Mouse (Mus musculus): ENCODE data around the gene Gas6.

Gas6 gene

GRCm38 (mm10) chr8:13493858-13494631 is at the start of gene Gas6:
TSS of gene Gas6 (minus strand) at chr8:13494490.
- peak; percentile 58 to 66 for DNase-seq (ENCODE audit: low spot score in 2 of 2)

DNA sequence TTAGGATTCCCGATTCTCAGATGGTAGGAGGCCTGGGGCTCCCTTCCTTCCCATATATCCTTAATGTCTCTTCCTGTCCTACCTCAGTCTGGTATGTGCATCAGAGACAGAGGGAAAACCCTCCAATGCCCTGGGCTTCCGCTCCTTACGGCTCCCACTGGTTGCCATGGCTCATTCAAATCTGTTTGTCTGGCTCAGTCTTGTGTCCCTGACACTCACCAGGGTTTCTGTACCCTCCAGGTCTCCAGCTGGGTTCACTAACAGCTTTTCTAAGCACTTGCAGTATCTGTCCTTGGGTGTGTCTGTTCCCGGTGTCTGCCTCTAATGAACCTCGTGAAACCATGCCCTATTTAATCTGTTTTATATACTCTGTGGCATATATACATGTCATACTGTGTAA is 47.2 kb upstream of the Gas6 start:
- DNase-seq (ENCODE audit: low spot score in 2 of 2): no peak

DNA sequence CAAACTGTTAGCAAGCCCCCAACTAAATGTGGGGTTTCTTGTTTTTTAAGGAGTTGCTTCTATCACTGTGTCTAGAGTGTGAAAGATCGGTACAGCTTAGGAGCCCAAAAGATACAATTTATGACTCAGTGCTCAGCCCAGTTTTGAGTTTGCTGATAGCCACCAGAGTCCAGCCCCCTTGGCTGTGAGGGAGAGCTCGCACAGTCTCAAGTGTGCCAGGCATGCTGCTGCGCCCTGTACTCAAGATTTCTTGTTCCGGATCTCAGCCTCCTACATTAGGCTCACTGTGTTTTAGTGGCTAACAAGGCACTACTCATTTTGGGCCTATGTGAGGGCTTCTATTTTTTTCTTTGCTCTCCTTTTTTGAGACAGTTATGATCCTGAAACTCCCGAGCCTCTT is 45.8 kb upstream of the Gas6 start:
- no peak for DNase-seq (ENCODE audit: low spot score in 2 of 2)

- peak; percentile 40 to 61 for DNase-seq (ENCODE audit: low spot score in 2 of 2)
Measured at GRCm38 (mm10) chr8:13538821-13539220, 44.5 kb upstream of the Gas6 start.

DNA sequence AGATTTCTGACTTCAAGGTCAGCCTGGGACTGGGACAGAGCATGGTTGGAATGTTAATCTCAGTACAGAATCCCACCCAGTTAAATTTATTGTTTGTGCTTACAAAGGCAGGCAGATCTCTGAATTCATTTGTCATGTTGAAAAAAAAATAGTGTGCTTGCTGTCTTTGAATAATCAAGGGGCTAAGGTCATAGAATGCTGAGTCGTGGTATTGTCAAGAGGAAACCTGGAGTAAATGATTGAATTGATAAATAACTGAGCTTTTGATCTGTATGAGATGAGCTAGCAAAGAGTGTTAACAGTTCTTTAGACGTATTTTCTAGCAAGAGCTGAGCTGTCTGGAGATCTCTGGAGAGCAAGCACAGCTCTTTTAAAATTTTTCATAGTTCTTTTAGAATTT is 42.8 kb upstream of the Gas6 start:
- DNase-seq (ENCODE audit: low spot score in 2 of 2): no peak

GRCm38 (mm10) chr8:13533123-13533522 is 38.8 kb upstream of the Gas6 start:
- no peak for DNase-seq (ENCODE audit: low spot score in 2 of 2)

DNA sequence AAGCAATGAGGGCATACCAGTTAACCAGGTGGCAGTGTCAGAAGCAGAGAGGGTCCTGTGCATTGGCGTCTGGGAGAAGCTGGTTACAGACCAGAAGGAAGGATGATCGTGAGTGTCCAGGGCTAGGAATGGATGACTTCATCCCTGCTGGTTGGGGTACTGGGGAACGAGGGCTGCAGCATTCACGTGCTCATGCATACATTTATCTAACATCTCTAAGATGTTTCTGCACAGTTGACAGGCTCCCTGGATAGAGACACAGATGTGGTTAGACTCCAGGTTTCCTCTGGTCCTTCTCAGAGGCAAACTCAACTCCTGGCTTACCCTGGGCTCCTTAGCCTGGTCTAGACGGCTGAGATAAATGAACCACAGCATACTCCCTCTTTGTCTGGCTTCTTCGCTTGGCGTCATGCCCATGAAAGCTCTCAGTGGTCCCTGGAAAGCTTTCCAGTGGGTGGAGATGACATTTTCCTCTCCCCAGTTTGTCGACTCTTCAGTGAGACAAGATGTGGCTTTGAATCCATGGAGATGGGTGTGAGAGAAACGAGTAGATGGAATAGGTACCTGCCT is 37.4 kb upstream of the Gas6 start:
- no peak for DNase-seq (ENCODE audit: low spot score in 2 of 2)

GRCm38 (mm10) chr8:13530941-13531340 is 36.7 kb upstream of the Gas6 start:
- peak; percentile 36 to 42 for DNase-seq (ENCODE audit: low spot score in 2 of 2)

DNA sequence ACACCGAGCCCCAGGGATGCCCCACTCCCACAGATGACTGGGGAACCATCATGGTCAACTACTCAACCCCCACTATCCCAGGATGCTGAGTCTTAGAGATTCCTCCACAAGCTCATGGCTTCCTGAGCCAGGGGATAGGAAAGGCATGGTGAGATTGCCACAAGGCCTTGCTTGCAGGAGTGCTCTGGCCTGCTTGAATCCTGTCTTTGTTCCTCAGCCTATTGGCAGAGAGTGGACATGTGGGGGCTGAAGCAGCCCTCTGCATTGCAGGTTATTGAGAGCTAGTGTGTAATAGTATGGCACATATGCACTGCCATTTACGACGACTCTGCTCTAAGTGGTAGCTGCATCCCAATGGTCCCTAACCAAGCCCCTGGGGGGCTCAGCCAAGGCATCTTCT is 36.1 kb upstream of the Gas6 start:
- DNase-seq (ENCODE audit: low spot score in 2 of 2): no peak

- peak; percentile 40 to 57 for DNase-seq (ENCODE audit: low spot score in 2 of 2)
Measured at GRCm38 (mm10) chr8:13529891-13530316, 35.6 kb upstream of the Gas6 start.

GRCm38 (mm10) chr8:13529011-13529840 is 34.9 kb upstream of the Gas6 start:
- no peak for DNase-seq (ENCODE audit: low spot score in 2 of 2)

- DNase-seq (ENCODE audit: low spot score in 2 of 2): no peak
Measured at GRCm38 (mm10) chr8:13521392-13521791, 27.1 kb upstream of the Gas6 start.

- no peak for DNase-seq (ENCODE audit: low spot score in 2 of 2)
Measured at GRCm38 (mm10) chr8:13520349-13520748, 26.1 kb upstream of the Gas6 start.

DNA sequence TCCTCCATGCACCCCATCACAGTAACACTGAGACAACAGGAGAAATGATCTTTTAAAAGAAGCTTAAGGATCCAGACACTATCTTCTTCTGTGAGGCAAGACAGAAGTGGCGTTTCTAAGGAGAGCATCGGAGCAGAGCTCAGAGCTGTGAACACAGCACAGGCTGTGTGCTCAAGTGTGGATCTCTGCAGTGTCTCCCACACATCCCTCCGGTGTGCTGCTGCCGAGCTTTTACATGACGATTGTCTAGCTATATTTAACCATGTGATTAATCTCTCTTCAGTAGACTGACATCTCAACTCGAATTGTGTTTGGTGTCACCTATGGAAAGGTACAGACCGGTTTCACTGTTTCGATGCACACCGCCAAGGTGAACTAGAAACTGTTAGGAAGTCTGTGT is 25.2 kb upstream of the Gas6 start:
- DNase-seq (ENCODE audit: low spot score in 2 of 2): peak in 1 of 2 experiments; percentile 63

DNA sequence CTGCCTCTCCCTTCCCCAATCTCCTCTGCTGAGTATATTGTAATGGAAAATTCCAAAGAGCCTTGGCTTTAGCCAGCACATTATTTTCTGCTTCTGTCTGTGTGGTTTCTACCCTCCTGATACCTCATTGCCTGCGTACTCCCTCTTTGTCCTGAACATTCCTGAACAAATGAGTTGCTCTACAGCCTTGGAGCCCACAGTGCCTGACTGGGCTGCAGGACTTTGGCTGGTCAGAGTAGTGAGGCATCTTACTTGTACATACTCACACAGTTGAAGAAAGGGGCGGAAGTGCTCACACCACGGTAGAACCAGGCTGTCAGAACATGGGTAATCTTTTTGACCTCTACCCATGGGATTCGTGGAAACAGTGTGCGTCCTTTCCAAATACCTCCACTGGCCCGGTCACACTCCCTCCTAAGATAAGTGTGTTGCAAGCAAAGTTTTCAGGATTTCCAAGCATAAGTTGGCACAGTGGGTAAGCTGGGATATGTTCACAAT is 23.0 kb upstream of the Gas6 start:
- DNase-seq (ENCODE audit: low spot score in 2 of 2): no peak

- DNase-seq (ENCODE audit: low spot score in 2 of 2): no peak
Measured at GRCm38 (mm10) chr8:13516728-13517127, 22.4 kb upstream of the Gas6 start.

- DNase-seq (ENCODE audit: low spot score in 2 of 2): no peak
Measured at GRCm38 (mm10) chr8:13516011-13516442, 21.7 kb upstream of the Gas6 start.

GRCm38 (mm10) chr8:13513556-13514370 is 19.5 kb upstream of the Gas6 start:
- DNase-seq (ENCODE audit: low spot score in 2 of 2): no peak

DNA sequence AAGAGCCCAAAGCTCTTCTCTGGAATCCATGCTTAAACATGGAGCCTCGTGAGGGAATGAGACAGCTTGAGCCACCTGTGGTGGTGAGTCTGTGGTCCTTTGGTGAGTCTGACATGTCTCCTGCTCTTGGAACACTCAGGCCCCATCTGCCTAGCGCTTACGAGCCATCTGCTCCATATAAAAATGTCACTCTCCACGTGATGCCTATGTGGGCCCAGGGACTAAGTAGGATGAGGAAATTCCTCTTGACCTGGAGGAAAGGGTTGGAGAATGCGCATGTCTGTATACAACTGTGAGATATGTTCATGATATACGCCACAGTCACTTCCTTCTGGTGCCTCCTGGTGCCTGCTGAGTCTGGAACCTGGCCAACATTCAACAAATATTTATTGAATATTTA is 18.4 kb upstream of the Gas6 start:
- DNase-seq (ENCODE audit: low spot score in 2 of 2): no peak

- DNase-seq (ENCODE audit: low spot score in 2 of 2): no peak
Measured at GRCm38 (mm10) chr8:13512016-13512415, 17.7 kb upstream of the Gas6 start.

DNA sequence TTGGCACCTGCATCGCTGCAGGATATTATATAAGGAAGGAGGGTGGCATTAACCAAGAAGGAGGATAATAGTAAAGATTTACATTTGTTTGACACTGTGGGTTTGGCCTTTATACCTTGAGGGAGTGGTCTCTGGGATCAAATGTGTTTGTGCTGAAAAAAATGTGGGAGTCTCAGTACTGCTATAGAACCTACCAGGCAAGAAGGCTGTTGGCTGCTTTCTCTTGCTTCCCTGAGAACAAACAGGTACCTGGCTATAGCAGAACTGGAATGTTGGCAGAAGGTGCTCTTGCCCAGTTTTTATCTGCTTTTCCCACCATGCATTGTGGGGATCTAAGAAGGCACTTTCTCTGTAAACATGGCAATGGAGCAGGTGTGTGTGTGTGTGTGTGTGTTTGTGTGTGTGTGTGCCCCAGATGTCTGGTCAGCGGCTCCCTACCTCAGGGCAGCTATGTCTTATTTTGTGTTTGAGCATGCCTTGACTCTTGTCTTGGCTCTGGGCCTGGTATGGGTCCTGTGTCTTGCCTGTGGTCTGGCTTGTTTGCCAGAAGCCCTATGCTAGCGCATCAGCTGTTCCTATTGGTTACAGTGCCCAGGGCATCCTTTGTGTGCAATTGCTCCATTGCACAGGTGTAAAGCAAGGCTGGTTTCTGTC is 13.1 kb upstream of the Gas6 start:
- no peak for DNase-seq (ENCODE audit: low spot score in 2 of 2)
